In the genomic region with DNA sequence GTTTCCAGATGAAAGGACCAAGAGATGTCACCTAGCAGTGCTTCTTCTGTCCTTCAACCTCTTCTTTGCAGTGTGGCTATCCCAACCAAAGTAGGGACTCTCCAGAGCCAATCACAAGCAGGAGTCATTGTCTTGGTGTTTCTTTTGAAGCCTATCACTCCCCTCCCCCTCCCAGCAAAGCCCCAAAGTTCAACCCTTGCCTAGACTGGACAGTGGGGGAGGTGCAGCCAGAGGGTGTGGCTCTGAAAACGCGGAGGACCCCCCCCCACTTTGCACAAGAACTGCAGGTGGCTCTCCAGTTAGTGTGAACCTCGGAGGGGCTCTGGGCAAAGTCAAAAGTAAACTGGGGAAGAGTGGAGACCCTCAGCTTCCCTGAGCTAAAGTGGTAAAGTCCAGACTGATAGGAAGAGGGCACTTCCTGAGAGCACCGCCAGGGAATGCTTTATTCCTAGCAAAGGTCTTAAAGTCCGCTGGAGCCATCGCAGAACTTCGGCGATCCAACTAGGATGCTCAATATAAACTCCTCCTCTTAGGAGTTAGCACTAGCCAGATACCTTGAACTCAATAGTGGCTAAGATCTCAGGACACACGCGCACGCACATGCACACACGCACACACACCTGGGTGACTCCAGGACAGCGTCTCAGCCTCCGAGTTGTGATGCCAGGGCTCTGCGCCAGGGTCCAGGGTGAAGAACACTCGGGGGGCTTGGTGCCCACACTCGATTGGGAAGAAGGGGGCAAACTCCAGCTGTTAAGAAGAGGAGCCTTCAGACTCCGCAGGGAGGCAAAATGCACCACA, we compare ENCODE assay signal across 8 mouse cellular contexts. TPM values are rescaled to one million over a fixed set of nuclear protein-coding genes. Genes with fewer than 3 reads are reported as not detected.
DNase-seq lines count a peak whose midpoint lies in the region; ATAC-seq and TF ChIP-seq lines count a peak whose summit lies in the region.

No protein-coding gene starts in this region.

- no peaks in the 10 kb centered on the region for H3K36me3 ChIP-seq in forebrain, embryonic 16.5 days (ENCODE audit: control insufficient read depth, insufficient read depth)
- no peaks in the 10 kb centered on the region for H3K36me3 ChIP-seq in kidney, postnatal 0 days (ENCODE audit: insufficient read depth, low read length)
- no peaks in the 10 kb centered on the region for H3K36me3 ChIP-seq in midbrain, postnatal 0 days (ENCODE audit: insufficient read depth, low read length)

- peak overlapping the region; percentile 75; the same call in 1 of the 2 replicates for H3K27ac ChIP-seq in bone marrow, adult 2 months (ENCODE audit: control insufficient read depth, insufficient read depth, low read depth, low read length, poor library complexity)
- no peak overlapping the region for H3K27ac ChIP-seq in forebrain, embryonic 16.5 days (ENCODE audit: low read length)
- peak overlapping the region; percentile 54 for H3K27ac ChIP-seq in kidney, postnatal 0 days
- H3K27ac ChIP-seq in midbrain, postnatal 0 days (ENCODE audit: low read depth, low read length): no peak overlapping the region

- peak overlapping the region; percentile 91 for H3K4me2 ChIP-seq in forebrain, embryonic 16.5 days (ENCODE audit: low read length)
- peak overlapping the region; percentile 82 for H3K4me2 ChIP-seq in kidney, postnatal 0 days (ENCODE audit: low read length)
- peak overlapping the region; percentile 95 for H3K4me2 ChIP-seq in midbrain, postnatal 0 days (ENCODE audit: low read depth, low read length, poor library complexity, severe bottlenecking)

- no peak for TF ChIP-seq POLR2A in bone marrow, adult 2 months (IDR thresholded peaks at IDR 0.05; ENCODE audit: borderline replicate concordance, control insufficient read depth, low read depth, low read length)

- no peak for TF ChIP-seq CTCF in bone marrow, adult 2 months (IDR thresholded peaks at IDR 0.05; ENCODE audit: control insufficient read depth, insufficient read depth, low read length)
- peak; percentile 41; the same call in 1 of the 2 replicates for TF ChIP-seq CTCF in kidney, postnatal 0 days (IDR thresholded peaks at IDR 0.05; ENCODE audit: low read depth)
- TF ChIP-seq CTCF in midbrain, postnatal 0 days (IDR thresholded peaks at IDR 0.05): peak; percentile 46

- DNase-seq in adrenal gland, postnatal 14 days: peak; percentile 45
- DNase-seq in adrenal gland, adult 18-20 months (ENCODE audit: low spot score in 2 of 2): no peak
- peak; percentile 76 for DNase-seq in kidney, postnatal 0 days (ENCODE audit: low spot score)
- no peak for DNase-seq in midbrain, postnatal 0 days (ENCODE audit: low spot score)
- no peak for DNase-seq in spleen, postnatal 10 days (ENCODE audit: low spot score in 2 of 2)
- DNase-seq in right cerebral cortex, postnatal 4 days: no peak

- H3K9me3 ChIP-seq in forebrain, embryonic 16.5 days (ENCODE audit: control insufficient read depth, low read length): no peaks in the 10 kb centered on the region; the same call in 1 of the 2 replicates
- H3K9me3 ChIP-seq in kidney, postnatal 0 days (replicated peaks; ENCODE audit: low read length): no peaks in the 10 kb centered on the region
- H3K9me3 ChIP-seq in midbrain, postnatal 0 days (ENCODE audit: low read length): no peaks in the 10 kb centered on the region

- peak overlapping the region; percentile 77 for H3K9ac ChIP-seq in forebrain, embryonic 16.5 days (replicated peaks; ENCODE audit: low read depth, low read length)
- peak overlapping the region; percentile 74 for H3K9ac ChIP-seq in kidney, postnatal 0 days (ENCODE audit: low read depth, low read length)
- H3K9ac ChIP-seq in midbrain, postnatal 0 days (replicated peaks; ENCODE audit: low read length, poor library complexity, severe bottlenecking): peak overlapping the region; percentile 56; the same call in 1 of the 2 replicates

- H3K27me3 ChIP-seq in forebrain, embryonic 16.5 days (replicated peaks; ENCODE audit: control insufficient read depth, insufficient read depth, low read length): peaks cover 10% of the 10 kb centered on the region; the same call in 1 of the 2 replicates
- H3K27me3 ChIP-seq in kidney, postnatal 0 days (ENCODE audit: insufficient read depth, low read length): no peaks in the 10 kb centered on the region
- 0 out of 2 replicates have a peak, but pooled peaks cover 7% of the 10 kb centered on the region for H3K27me3 ChIP-seq in midbrain, postnatal 0 days (ENCODE audit: insufficient read depth, low read length)

- peak overlapping the region; percentile 77 for H3K4me3 ChIP-seq in bone marrow, adult 2 months (replicated peaks; ENCODE audit: control insufficient read depth, low read depth, low read length)
- H3K4me3 ChIP-seq in forebrain, embryonic 16.5 days (replicated peaks; ENCODE audit: low read length): peak overlapping the region; percentile 76
- H3K4me3 ChIP-seq in kidney, postnatal 0 days (replicated peaks; ENCODE audit: low read depth, low read length): peak overlapping the region; percentile 76
- H3K4me3 ChIP-seq in midbrain, postnatal 0 days (ENCODE audit: low read depth, low read length): peak overlapping the region; percentile 89

- WGBS in bone marrow, adult 2 months: 3% methylated on average over 18 of the region's 18 CpGs
- WGBS in forebrain, embryonic 16.5 days: 0% methylated on average over 18 of the region's 18 CpGs
- WGBS in kidney, postnatal 0 days: 0% methylated on average over 18 of the region's 18 CpGs
- under 1% methylated on average over 18 of the region's 18 CpGs for WGBS in midbrain, postnatal 0 days

- peaks cover 12% of the 10 kb centered on the region for H3K4me1 ChIP-seq in bone marrow, adult 2 months (ENCODE audit: control insufficient read depth, insufficient read depth, low read length)
- H3K4me1 ChIP-seq in forebrain, embryonic 16.5 days (replicated peaks; ENCODE audit: control insufficient read depth, insufficient read depth, low read length): peaks cover 48% of the 10 kb centered on the region
- H3K4me1 ChIP-seq in kidney, postnatal 0 days (replicated peaks; ENCODE audit: insufficient read depth, low read length): peaks cover 46% of the 10 kb centered on the region
- peaks cover 10% of the 10 kb centered on the region; the same call in 1 of the 2 replicates for H3K4me1 ChIP-seq in midbrain, postnatal 0 days (ENCODE audit: insufficient read depth, low read length)

- no peak for ATAC-seq in forebrain, embryonic 16.5 days
- ATAC-seq in kidney, postnatal 0 days (replicated peaks; ENCODE audit: low FRiP score, low read depth): no peak
- ATAC-seq in midbrain, postnatal 0 days (ENCODE audit: low FRiP score): no peak

RNA-seq across cellular contexts. Expression of a gene that starts 0.9 kb away (rescaled TPM):
- total RNA-seq in adrenal gland, postnatal 14 days (2021): 14.4 and 26.8 TPM in 2 replicates
- total RNA-seq in adrenal gland, adult 18-20 months (2021): 1 to 10 TPM; 6.6 to 6.8 TPM
- polyA plus RNA-seq in bone marrow, adult 2 months (2011; ENCODE audit: insufficient read depth, insufficient read length, low replicate concordance, missing spikeins): 7.3 and 8.8 TPM in 2 replicates
- 1.3 and 1.5 TPM in 2 replicates for polyA plus RNA-seq in forebrain, embryonic 16.5 days (2015; fragmentation: Nextera tagmentation; extraction: Ambion mirVana)
- 4.2 and 5.3 TPM in 2 replicates for polyA plus RNA-seq in kidney, postnatal 0 days (2015; fragmentation: Nextera tagmentation; extraction: Ambion mirVana)
- total RNA-seq in midbrain, postnatal 0 days (2014; rRNA removed): 6.8 and 9.8 TPM in 2 replicates
- polyA plus RNA-seq in midbrain, postnatal 0 days (2015; fragmentation: Nextera tagmentation; extraction: Ambion mirVana): 0.99 and 1.1 TPM in 2 replicates

RNA-seq across cellular contexts. Expression of a gene that starts 49.4 kb away (rescaled TPM):
- 19.5 and 21.4 TPM in 2 replicates for total RNA-seq in adrenal gland, postnatal 14 days (2021)
- total RNA-seq in adrenal gland, adult 18-20 months (2021): 1 to 10 TPM; 1.3 to 2.5 TPM
- polyA plus RNA-seq in bone marrow, adult 2 months (2011; ENCODE audit: insufficient read depth, insufficient read length, low replicate concordance, missing spikeins): 35.3 and 44.1 TPM in 2 replicates
- polyA plus RNA-seq in forebrain, embryonic 16.5 days (2015; fragmentation: Nextera tagmentation; extraction: Ambion mirVana): 36.4 and 45.0 TPM in 2 replicates
- polyA plus RNA-seq in kidney, postnatal 0 days (2015; fragmentation: Nextera tagmentation; extraction: Ambion mirVana): 28.7 and 34.2 TPM in 2 replicates
- 7.4 and 8.9 TPM in 2 replicates for total RNA-seq in midbrain, postnatal 0 days (2014; rRNA removed)
- polyA plus RNA-seq in midbrain, postnatal 0 days (2015; fragmentation: Nextera tagmentation; extraction: Ambion mirVana): 3.0 and 4.2 TPM in 2 replicates

Comparison
In these comparisons a context has a peak if more than half of its experiments do, and no peak if none do; other contexts are left out.
1. DNase-seq: peak in adrenal gland, postnatal 14 days (single experiment) and kidney, postnatal 0 days (single experiment); none in adrenal gland, adult 18-20 months (0 of 2), midbrain, postnatal 0 days (single experiment), spleen, postnatal 10 days (0 of 2) and right cerebral cortex, postnatal 4 days (single experiment).
2. H3K27ac ChIP-seq: peak in bone marrow, adult 2 months (single experiment) and kidney, postnatal 0 days (single experiment); none in forebrain, embryonic 16.5 days (single experiment) and midbrain, postnatal 0 days (single experiment).
3. Peak in every context shown above with its lines, with median percentiles within 50 percentile points of each other: H3K4me3 ChIP-seq, H3K4me2 ChIP-seq and H3K9ac ChIP-seq.